8 mouse cellular contexts compared by ENCODE assay signal in genomic region chr9:107631311-107631826, GRCm38 (mm10). TPM values are rescaled to one million over a fixed set of nuclear protein-coding genes. Genes with fewer than 3 reads are reported as not detected.
A peak's percentile ranks its signal among the peaks of the same experiment; 100 is the strongest.
DNase-seq lines count a peak whose midpoint lies in the region; ATAC-seq and TF ChIP-seq lines count a peak whose summit lies in the region.

No protein-coding gene starts in this region.

- ATAC-seq in liver, embryonic 15.5 days (ENCODE audit: insufficient read depth): no peak

- H3K4me3 ChIP-seq in spleen, adult 2 months (ENCODE audit: extremely low read depth, insufficient read depth, insufficient read length): no peak overlapping the region
- no peak overlapping the region for H3K4me3 ChIP-seq in liver, embryonic 15.5 days (replicated peaks)

- peaks cover 64% of the 10 kb centered on the region; the same call in 1 of the 2 replicates for H3K4me1 ChIP-seq in spleen, adult 2 months (ENCODE audit: control insufficient read depth, insufficient read depth, insufficient read length)
- H3K4me1 ChIP-seq in liver, embryonic 15.5 days (replicated peaks): peaks cover 93% of the 10 kb centered on the region

- H3K36me3 ChIP-seq in spleen, adult 2 months (ENCODE audit: control insufficient read depth, insufficient read depth, low read length): peaks cover 12% of the 10 kb centered on the region
- peaks cover 32% of the 10 kb centered on the region for H3K36me3 ChIP-seq in liver, embryonic 15.5 days (replicated peaks)

- no peak for TF ChIP-seq POLR2A in spleen, adult 2 months (IDR thresholded peaks at IDR 0.05; ENCODE audit: low read depth, low read length)

- DNase-seq in cerebellum, adult 9-11 months: peak; percentile 42
- no peak for DNase-seq in cerebellum, adult 9-10 months
- DNase-seq in spleen, adult 2 months (ENCODE audit: low read depth in 1 of 2, low spot score in 2 of 2): no peak
- DNase-seq in spleen, postnatal 10 days (ENCODE audit: low spot score in 2 of 2): no peak
- DNase-seq in testis, postnatal 10 days (ENCODE audit: low spot score): no peak
- DNase-seq in cerebellum, adult 8-10 months: no peak
- no peak for DNase-seq in Muller cell, postnatal 12 days (ENCODE audit: inconsistent ontology term)

- H3K27ac ChIP-seq in spleen, adult 2 months (ENCODE audit: insufficient read depth, low read length): peak overlapping the region; percentile 96
- peak overlapping the region; percentile 89 for H3K27ac ChIP-seq in liver, embryonic 15.5 days (replicated peaks)

- 86% methylated on average over 9 of the region's 9 CpGs for WGBS in spleen, adult 2 months
- WGBS in liver, embryonic 15.5 days (ENCODE audit: insufficient replicate concordance): 83% methylated on average over 9 of the region's 9 CpGs

- H3K9ac ChIP-seq in liver, embryonic 15.5 days: no peak overlapping the region

- TF ChIP-seq CTCF in spleen, adult 2 months (IDR thresholded peaks at IDR 0.05; ENCODE audit: extremely low read depth, insufficient read depth, insufficient read length, insufficient replicate concordance): no peak

- no peaks in the 10 kb centered on the region for H3K27me3 ChIP-seq in spleen, adult 2 months (ENCODE audit: control insufficient read depth, insufficient read depth, low read length)
- H3K27me3 ChIP-seq in liver, embryonic 15.5 days: no peaks in the 10 kb centered on the region

- H3K9me3 ChIP-seq in liver, embryonic 15.5 days (replicated peaks): no peaks in the 10 kb centered on the region

- H3K4me2 ChIP-seq in liver, embryonic 15.5 days: peak overlapping the region; percentile 99

RNA-seq across cellular contexts. Expression of gene Gnai2, which starts 3.8 kb away (rescaled TPM):
- 752 and 1,030 TPM in 2 replicates for polyA plus RNA-seq in spleen, adult 2 months (2012; rRNA removed)
- 162 and 167 TPM in 2 replicates for polyA plus RNA-seq in liver, embryonic 15.5 days (2015; fragmentation: Nextera tagmentation; extraction: Ambion mirVana)

RNA-seq across cellular contexts. Expression of gene Sema3b, which starts 22.3 kb away (rescaled TPM):
- 3.3 TPM in 2 replicates for polyA plus RNA-seq in spleen, adult 2 months (2012; rRNA removed)
- 0.74 and 0.77 TPM in 2 replicates for polyA plus RNA-seq in liver, embryonic 15.5 days (2015; fragmentation: Nextera tagmentation; extraction: Ambion mirVana)

RNA-seq across cellular contexts. Expression of gene Slc38a3, which starts 38.0 kb away (rescaled TPM):
- polyA plus RNA-seq in spleen, adult 2 months (2012; rRNA removed): 10.6 and 13.9 TPM in 2 replicates
- polyA plus RNA-seq in liver, embryonic 15.5 days (2015; fragmentation: Nextera tagmentation; extraction: Ambion mirVana): 35.0 and 50.9 TPM in 2 replicates

RNA-seq across cellular contexts. Expression of gene Ifrd2, which starts 43.9 kb away (rescaled TPM):
- polyA plus RNA-seq in spleen, adult 2 months (2012; rRNA removed): 71.2 and 78.3 TPM in 2 replicates
- 161 and 198 TPM in 2 replicates for polyA plus RNA-seq in liver, embryonic 15.5 days (2015; fragmentation: Nextera tagmentation; extraction: Ambion mirVana)

RNA-seq across cellular contexts. Expression of gene Gnat1, which starts 48.1 kb away (rescaled TPM):
- polyA plus RNA-seq in spleen, adult 2 months (2012; rRNA removed): not detected in 2 replicates
- polyA plus RNA-seq in liver, embryonic 15.5 days (2015; fragmentation: Nextera tagmentation; extraction: Ambion mirVana): 1.2 and 1.3 TPM in 2 replicates
